Mouse (Mus musculus) small intestine, adult 2 months (tissue): Measurements from ENCODE around the gene Adora2a.

Experiments
- CTCF ChIP-seq: fragments of 200-500 bp; IDR thresholded peaks from 2 replicates; pipeline ENCODE4 v1.5.1; 2012; ENCODE audit warnings: low read depth, mild to moderate bottlenecking, control low read depth, inconsistent platforms, low read length, moderate library complexity, mixed read lengths; ENCODE audit not compliant: insufficient replicate concordance, insufficient read length; ENCODE audit errors: extremely low read depth
- POLR2A ChIP-seq: fragments of 200-500 bp; IDR thresholded peaks from 2 replicates; pipeline ENCODE4 v1.6.1; 2012; ENCODE audit warnings: low read depth, mild to moderate bottlenecking, control low read depth, inconsistent platforms, low read length, moderate library complexity

DNA sequence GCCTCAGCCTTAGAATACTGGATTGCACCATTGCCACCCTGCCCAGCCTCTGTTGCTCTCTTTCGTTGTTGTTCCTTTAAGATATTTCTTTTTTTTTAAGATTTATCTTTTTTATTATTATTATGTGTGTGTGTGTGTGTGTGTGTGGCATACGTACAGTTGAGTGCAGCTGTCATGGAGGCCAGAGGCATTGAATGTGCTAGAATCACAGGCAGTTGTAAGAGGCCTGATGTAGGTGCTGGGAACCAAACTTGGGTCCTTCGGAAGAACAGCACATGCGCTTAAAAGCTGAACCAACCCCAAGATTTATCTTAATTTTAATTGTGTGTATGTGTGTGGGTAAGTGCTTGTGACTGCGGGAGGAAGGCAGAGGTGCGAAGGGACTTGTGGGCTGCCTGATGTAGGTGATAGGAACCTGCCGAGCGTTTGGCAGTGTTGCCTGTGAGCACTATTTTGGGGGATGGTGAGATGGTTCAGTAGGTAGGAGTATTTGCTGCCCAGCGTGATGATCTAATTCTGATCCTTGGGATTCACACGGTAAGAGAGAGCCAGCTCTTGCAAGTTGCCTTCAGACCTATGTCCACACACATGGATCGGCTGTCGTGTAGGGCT lies 15.4 kb upstream of the Adora2a start:
- TF ChIP-seq CTCF (no peak), POLR2A (no peak)
